Mouse (Mus musculus) limb, embryonic 15.5 days (tissue): Measurements from ENCODE around the gene Mpzl2. TPM values are rescaled to one million over a fixed set of nuclear protein-coding genes. Genes with fewer than 3 reads are reported as not detected.
A peak's percentile ranks its signal among the peaks of the same experiment; 100 is the strongest.

Experiments used
- ATAC-seq: fragments of 200-750 bp; cut with Nextera tagmentation; 2 replicates; pipeline ENCODE4 v1.8.0; 2017; ENCODE audit warnings: low read depth, moderate TSS enrichment; ENCODE audit not compliant: insufficient number of reproducible peaks, low FRiP score, low TSS enrichment
- H3K27ac ChIP-seq: fragments of 300-500 bp; sonication (generic); 2 replicates; pipeline ENCODE4 v1.5.1; 2015; ENCODE audit warnings: moderate library complexity, mild to moderate bottlenecking, inconsistent platforms
- H3K27me3 ChIP-seq: fragments of 300-500 bp; sonication (generic); 2 replicates; pipeline ENCODE4 v1.6.1; 2015; ENCODE audit warnings: inconsistent platforms
- H3K36me3 ChIP-seq: fragments of 300-500 bp; sonication (generic); 2 replicates; pipeline ENCODE4 v1.6.1; 2015; ENCODE audit warnings: inconsistent platforms
- H3K4me1 ChIP-seq: fragments of 300-500 bp; sonication (generic); 2 replicates; pipeline ENCODE4 v1.6.1; 2015; ENCODE audit warnings: inconsistent platforms
- H3K4me2 ChIP-seq: fragments of 300-500 bp; sonication (generic); 2 replicates; pipeline ENCODE4 v1.6.1; 2015; ENCODE audit warnings: mild to moderate bottlenecking, inconsistent platforms
- H3K4me3 ChIP-seq: fragments of 300-500 bp; sonication (generic); 2 replicates; pipeline ENCODE4 v1.5.1; 2015; ENCODE audit warnings: mild to moderate bottlenecking, inconsistent platforms
- H3K9ac ChIP-seq: fragments of 300-500 bp; sonication (generic); 2 replicates; pipeline ENCODE4 v1.6.1; 2015; ENCODE audit warnings: inconsistent platforms
- H3K9me3 ChIP-seq: fragments of 300-500 bp; sonication (generic); 2 replicates; pipeline ENCODE4 v1.6.1; 2016; ENCODE audit warnings: inconsistent platforms
- WGBS: fragments of 180-500 bp; shearing (Covaris S2); methylation state at CpG from one replicate; pipeline ENCODE4 v1.1.7; 2015; 5-methylcytosine and 5-hydroxymethylcytosine counted together
- polyA plus RNA-seq: library from polyadenylated mRNA; unstranded; fragments of >200 nt; fragmentation: Nextera tagmentation; extraction: Ambion mirVana; gene quantifications from 2 replicates; pipeline ENCODE4 v1.2.1, GENCODE M21; 2015

Gene Mpzl2
- polyA plus RNA-seq, 1 experiment from 2014 or later: 46.0 TPM

- Histone ChIP-seq H3K4me1 (no peaks in the 10 kb centered on the region), H3K4me2 (no peak within 1 kb of the TSS), H3K27me3 (0 out of 2 replicates have a peak, but pooled peaks cover 4% of the 10 kb centered on the region), H3K27ac (no peak within 1 kb of the TSS), H3K4me3 (no peak within 1 kb of the TSS), H3K9ac (no peak within 1 kb of the TSS), H3K36me3 (no peaks in the 10 kb centered on the region), H3K9me3 (no peaks in the 10 kb centered on the region)
- ATAC-seq: no peak
- 81% methylated on average over 19 of the region's 19 CpGs for WGBS
These were observed 30.2 kb upstream of the Mpzl2 start, which contains the start of gene Cd3e for GRCm38 (mm10) chr9:45009180-45010078. TSS of gene Cd3e (minus strand) at chr9:45009627.

GRCm38 (mm10) chr9:45010461-45010860 is 29.1 kb upstream of the Mpzl2 start:
- WGBS: 72% methylated on average over 4 of the region's 4 CpGs
- H3K36me3 ChIP-seq: no peaks in the 10 kb centered on the region
- H3K4me3 ChIP-seq: no peak overlapping the region
- no peak overlapping the region for H3K4me2 ChIP-seq
- H3K9me3 ChIP-seq: no peaks in the 10 kb centered on the region
- no peaks in the 10 kb centered on the region for H3K4me1 ChIP-seq
- H3K9ac ChIP-seq: no peak overlapping the region
- H3K27ac ChIP-seq: no peak overlapping the region
- no peak for ATAC-seq
- 0 out of 2 replicates have a peak, but pooled peaks cover 4% of the 10 kb centered on the region for H3K27me3 ChIP-seq

GRCm38 (mm10) chr9:45011291-45011690 is 28.3 kb upstream of the Mpzl2 start:
- 41% methylated on average over 6 of the region's 6 CpGs for WGBS
- no peak for ATAC-seq

GRCm38 (mm10) chr9:45014879-45015278 is 24.7 kb upstream of the Mpzl2 start:
- WGBS: 44% methylated on average over 2 of the region's 2 CpGs
- Histone ChIP-seq H3K4me3 (no peak overlapping the region), H3K27me3 (0 out of 2 replicates have a peak, but pooled peaks cover 4% of the 10 kb centered on the region), H3K9ac (no peak overlapping the region), H3K27ac (no peak overlapping the region), H3K4me1 (no peaks in the 10 kb centered on the region), H3K4me2 (no peak overlapping the region), H3K9me3 (no peaks in the 10 kb centered on the region), H3K36me3 (no peaks in the 10 kb centered on the region)
- ATAC-seq: no peak

More at GRCm38 (mm10) chr9:45011291-45011690, 28.3 kb upstream of the Mpzl2 start:
- no peaks in the 10 kb centered on the region for H3K36me3 ChIP-seq
- no peak overlapping the region for H3K9ac ChIP-seq
- H3K4me1 ChIP-seq: no peaks in the 10 kb centered on the region
- H3K27me3 ChIP-seq: 0 out of 2 replicates have a peak, but pooled peaks cover 4% of the 10 kb centered on the region
- H3K4me3 ChIP-seq: no peak overlapping the region
- H3K27ac ChIP-seq: no peak overlapping the region
- H3K9me3 ChIP-seq: no peaks in the 10 kb centered on the region
- H3K4me2 ChIP-seq: no peak overlapping the region

- H3K4me1 ChIP-seq: no peaks in the 10 kb centered on the region
- H3K4me2 ChIP-seq: no peak overlapping the region
- no peak for ATAC-seq
- no peak overlapping the region for H3K9ac ChIP-seq
- H3K27me3 ChIP-seq: 0 out of 2 replicates have a peak, but pooled peaks cover 4% of the 10 kb centered on the region
- no peaks in the 10 kb centered on the region for H3K36me3 ChIP-seq
- H3K4me3 ChIP-seq: no peak overlapping the region
- no peaks in the 10 kb centered on the region for H3K9me3 ChIP-seq
- no peak overlapping the region for H3K27ac ChIP-seq
- WGBS: 64% methylated on average over 3 of the region's 3 CpGs
These were observed 23.8 kb upstream of the Mpzl2 start for GRCm38 (mm10) chr9:45015841-45016240.

GRCm38 (mm10) chr9:45018031-45018430 is 21.6 kb upstream of the Mpzl2 start:
- H3K4me2 ChIP-seq: no peak overlapping the region
- no peaks in the 10 kb centered on the region for H3K9me3 ChIP-seq
- WGBS: 63% methylated on average over 11 of the region's 11 CpGs
- no peaks in the 10 kb centered on the region for H3K4me1 ChIP-seq
- ATAC-seq: no peak
- H3K4me3 ChIP-seq: no peak overlapping the region
- H3K9ac ChIP-seq: no peak overlapping the region
- H3K27me3 ChIP-seq: no peaks in the 10 kb centered on the region
- H3K27ac ChIP-seq: no peak overlapping the region
- no peaks in the 10 kb centered on the region for H3K36me3 ChIP-seq

- no peaks in the 10 kb centered on the region for H3K9me3 ChIP-seq
- peaks cover 3% of the 10 kb centered on the region; the same call in 1 of the 2 replicates for H3K4me1 ChIP-seq
- H3K36me3 ChIP-seq: no peaks in the 10 kb centered on the region
- H3K4me3 ChIP-seq: no peak overlapping the region
- no peak overlapping the region for H3K27ac ChIP-seq
- H3K4me2 ChIP-seq: no peak overlapping the region
- no peak overlapping the region for H3K9ac ChIP-seq
- no peak for ATAC-seq
- no peaks in the 10 kb centered on the region for H3K27me3 ChIP-seq
- 11% methylated on average over 3 of the region's 3 CpGs for WGBS
These were observed 16.8 kb upstream of the Mpzl2 start for GRCm38 (mm10) chr9:45022800-45023199.

- H3K27me3 ChIP-seq: no peaks in the 10 kb centered on the region
- H3K4me3 ChIP-seq: no peak overlapping the region
- no peak overlapping the region for H3K27ac ChIP-seq
- no peaks in the 10 kb centered on the region for H3K9me3 ChIP-seq
- H3K36me3 ChIP-seq: no peaks in the 10 kb centered on the region
- H3K4me1 ChIP-seq: peaks cover 5% of the 10 kb centered on the region; the same call in 1 of the 2 replicates
- 58% methylated on average over 3 of the region's 3 CpGs for WGBS
- ATAC-seq: no peak
- H3K4me2 ChIP-seq: no peak overlapping the region
- H3K9ac ChIP-seq: no peak overlapping the region
These were observed 16.0 kb upstream of the Mpzl2 start for GRCm38 (mm10) chr9:45023638-45024037.

GRCm38 (mm10) chr9:45024187-45024586 is 15.4 kb upstream of the Mpzl2 start:
- Histone ChIP-seq H3K27ac (no peak overlapping the region), H3K4me2 (no peak overlapping the region), H3K4me3 (no peak overlapping the region), H3K9me3 (no peaks in the 10 kb centered on the region), H3K27me3 (no peaks in the 10 kb centered on the region), H3K4me1 (peaks cover 5% of the 10 kb centered on the region; the same call in 1 of the 2 replicates), H3K9ac (no peak overlapping the region), H3K36me3 (no peaks in the 10 kb centered on the region)
- ATAC-seq: no peak
- 74% methylated on average over 2 of the region's 2 CpGs for WGBS

- Histone ChIP-seq H3K4me3 (no peak overlapping the region), H3K4me1 (peaks cover 5% of the 10 kb centered on the region; the same call in 1 of the 2 replicates), H3K4me2 (no peak overlapping the region), H3K27me3 (no peaks in the 10 kb centered on the region), H3K36me3 (no peaks in the 10 kb centered on the region), H3K9me3 (no peaks in the 10 kb centered on the region), H3K9ac (no peak overlapping the region), H3K27ac (peak overlapping the region; percentile 27; the same call in 1 of the 2 replicates)
- 52% methylated on average over 8 of the region's 8 CpGs for whole genome bisulfite sequencing
- no peak for ATAC-seq
These were observed 12.2 kb upstream of the Mpzl2 start for GRCm38 (mm10) chr9:45027376-45027775.

- Histone ChIP-seq H3K36me3 (no peaks in the 10 kb centered on the region), H3K4me3 (no peak overlapping the region), H3K4me1 (peaks cover 5% of the 10 kb centered on the region; the same call in 1 of the 2 replicates), H3K9me3 (no peaks in the 10 kb centered on the region), H3K4me2 (no peak overlapping the region), H3K27ac (no peak overlapping the region), H3K9ac (no peak overlapping the region), H3K27me3 (no peaks in the 10 kb centered on the region)
- 63% methylated on average over 6 of the region's 6 CpGs for WGBS
- ATAC-seq: no peak
These were observed 9.3 kb upstream of the Mpzl2 start for GRCm38 (mm10) chr9:45030341-45030740.

GRCm38 (mm10) chr9:45032261-45032660 is 7.3 kb upstream of the Mpzl2 start:
- H3K4me2 ChIP-seq: no peak overlapping the region
- H3K9me3 ChIP-seq: no peaks in the 10 kb centered on the region
- H3K27ac ChIP-seq: no peak overlapping the region
- no peak for ATAC-seq
- WGBS: 64% methylated on average over 2 of the region's 2 CpGs
- no peaks in the 10 kb centered on the region for H3K36me3 ChIP-seq
- H3K9ac ChIP-seq: no peak overlapping the region
- no peak overlapping the region for H3K4me3 ChIP-seq
- no peaks in the 10 kb centered on the region for H3K27me3 ChIP-seq
- peaks cover 5% of the 10 kb centered on the region; the same call in 1 of the 2 replicates for H3K4me1 ChIP-seq
